Mouse (Mus musculus) liver, adult (tissue): ENCODE results near the gene Ror2.

Experiments used
- GATA4 ChIP-seq: IDR thresholded peaks from 2 replicates; pipeline ENCODE4 v1.6.1; 2014; ENCODE audit warnings: mild to moderate bottlenecking, low read length; ENCODE audit not compliant: insufficient replicate concordance

The Ror2 gene

DNA sequence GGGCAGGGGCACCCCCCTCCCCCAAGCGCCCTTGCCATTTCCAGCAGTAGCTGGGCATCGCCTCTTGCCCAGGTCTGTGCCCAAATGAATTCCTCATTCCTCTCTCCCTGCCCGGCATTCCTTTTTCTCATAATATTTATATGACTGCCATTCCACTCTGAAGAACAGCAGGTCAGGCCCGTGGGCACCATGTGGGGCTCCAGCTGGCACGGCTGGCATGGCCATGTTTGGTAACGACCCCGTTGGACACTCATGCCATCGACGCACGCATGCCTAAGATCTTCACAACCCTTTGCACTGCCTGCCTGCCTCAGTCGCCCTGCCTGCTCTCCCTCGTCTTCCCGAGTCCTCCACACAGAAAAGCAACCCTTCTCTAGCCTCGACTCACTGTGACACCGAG, 129.0 kb downstream of the Ror2 start:
- TF ChIP-seq GATA4, result no peak

DNA sequence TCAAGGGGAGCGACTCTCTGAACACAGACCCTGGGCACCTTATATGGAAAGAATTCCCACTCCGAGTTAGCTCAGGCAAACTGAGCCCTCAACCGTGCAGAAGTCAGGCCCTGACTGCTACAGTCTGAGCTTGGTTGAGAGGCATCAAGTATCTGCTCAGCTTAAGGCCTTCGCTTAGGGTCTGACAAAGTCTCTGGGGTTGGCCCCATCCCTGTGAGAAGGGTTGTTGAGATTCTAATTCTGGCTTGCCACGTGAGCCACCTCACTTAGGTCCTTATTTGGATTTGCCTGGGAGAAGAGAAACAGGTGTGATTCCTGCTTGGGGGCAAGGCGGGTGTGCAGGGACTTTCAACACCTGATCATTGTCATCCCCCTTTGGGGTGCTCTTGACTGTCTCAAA, 129.6 kb downstream of the Ror2 start:
- no peak for TF ChIP-seq GATA4

DNA sequence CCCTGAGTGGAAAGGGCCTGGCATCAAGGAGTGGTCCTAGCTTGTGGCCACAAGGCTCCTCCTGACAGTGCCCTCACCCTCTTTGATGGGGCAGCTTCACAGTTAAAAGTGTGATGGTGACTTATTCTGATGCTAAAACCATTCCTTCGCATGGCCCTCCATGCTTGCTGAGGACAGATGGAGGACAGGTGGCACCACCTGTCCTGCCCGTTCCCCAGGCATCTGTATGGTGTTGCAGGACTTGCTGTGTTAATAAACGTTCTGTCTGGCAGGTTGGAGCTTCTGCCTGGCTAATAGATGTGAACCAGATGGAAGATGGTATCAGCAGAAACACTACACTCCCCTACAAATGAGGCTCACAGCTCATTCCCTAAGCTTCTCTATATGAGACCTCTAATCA, 140.4 kb downstream of the Ror2 start:
- no peak for TF ChIP-seq GATA4

DNA sequence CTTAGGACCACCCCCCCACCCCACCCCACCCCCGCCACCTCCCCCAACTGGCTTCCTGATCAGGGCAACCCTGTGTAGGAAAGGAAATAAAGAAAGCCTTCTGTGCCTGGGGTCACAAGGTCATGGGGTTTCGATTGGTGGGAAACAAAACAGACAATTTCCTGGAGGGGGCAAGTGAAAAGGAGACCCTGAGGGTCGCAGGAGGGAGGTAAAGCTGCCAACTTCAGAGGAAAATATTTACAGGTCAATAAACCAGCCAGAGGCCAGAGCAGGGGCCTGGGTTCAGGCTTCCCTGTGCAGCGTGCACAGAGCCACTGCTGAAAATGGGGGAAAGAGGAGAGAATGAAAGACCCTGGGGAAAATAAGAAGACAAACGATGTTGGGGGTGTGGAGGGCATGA, 142.8 kb downstream of the Ror2 start:
- no peak for TF ChIP-seq GATA4

DNA sequence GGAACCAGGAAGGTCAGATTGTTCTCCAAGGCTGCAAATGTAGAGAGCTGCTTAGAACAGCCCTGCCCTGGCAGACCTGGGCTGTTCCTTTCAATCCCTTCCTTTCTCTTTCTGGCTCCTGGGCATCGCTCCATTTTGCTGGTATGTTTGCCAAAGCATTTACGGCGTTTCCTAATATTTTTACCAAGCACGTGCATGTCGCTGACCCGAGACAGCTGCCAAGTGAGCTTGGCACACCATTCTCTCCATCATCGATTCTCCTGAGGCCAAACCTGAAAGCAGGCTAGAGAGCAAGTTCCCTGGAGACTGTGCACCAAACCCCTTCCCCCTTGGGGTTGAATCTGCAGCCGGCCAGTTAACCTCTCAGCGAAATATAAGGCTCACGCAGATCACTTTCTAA, 143.7 kb downstream of the Ror2 start:
- TF ChIP-seq GATA4, result no peak

DNA sequence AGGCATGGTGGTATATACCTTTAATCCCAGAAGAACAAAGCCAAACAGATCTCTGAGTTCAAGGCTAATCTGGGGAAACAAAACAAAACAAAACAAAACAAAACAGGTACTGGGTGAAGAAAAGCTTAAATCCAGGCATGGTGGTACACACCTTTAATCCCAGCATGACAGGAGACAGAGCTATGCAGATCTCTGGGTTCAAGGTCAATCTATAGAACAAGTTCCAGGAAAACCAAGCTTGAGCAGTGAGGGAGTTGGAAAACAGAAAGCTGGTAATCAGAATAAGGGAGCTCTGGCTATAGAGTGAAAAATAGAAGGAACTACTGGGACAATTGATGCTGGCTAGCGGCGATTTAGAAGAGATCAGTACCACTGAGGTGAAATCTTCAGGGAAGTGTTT, 145.6 kb downstream of the Ror2 start:
- TF ChIP-seq GATA4, result no peak

DNA sequence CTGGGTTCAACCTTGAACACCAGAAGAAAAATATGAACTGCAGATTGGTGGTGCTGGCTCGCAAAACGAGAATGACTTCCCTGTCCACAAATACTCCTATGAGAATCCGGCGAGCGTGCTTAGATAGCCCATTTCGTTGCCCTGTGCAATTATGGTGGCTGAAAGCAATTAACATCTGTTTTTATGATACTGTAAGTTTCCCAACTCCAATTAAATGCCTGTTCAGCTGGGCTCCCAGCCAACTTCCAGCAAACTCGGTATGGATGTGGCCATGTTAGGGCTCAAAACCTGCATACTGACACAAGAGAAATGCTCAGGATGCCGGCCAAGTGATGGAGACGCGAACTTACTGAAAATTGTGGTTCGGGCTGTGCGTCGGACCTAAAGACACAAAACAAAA, 155.4 kb downstream of the Ror2 start:
- no peak for TF ChIP-seq GATA4

DNA sequence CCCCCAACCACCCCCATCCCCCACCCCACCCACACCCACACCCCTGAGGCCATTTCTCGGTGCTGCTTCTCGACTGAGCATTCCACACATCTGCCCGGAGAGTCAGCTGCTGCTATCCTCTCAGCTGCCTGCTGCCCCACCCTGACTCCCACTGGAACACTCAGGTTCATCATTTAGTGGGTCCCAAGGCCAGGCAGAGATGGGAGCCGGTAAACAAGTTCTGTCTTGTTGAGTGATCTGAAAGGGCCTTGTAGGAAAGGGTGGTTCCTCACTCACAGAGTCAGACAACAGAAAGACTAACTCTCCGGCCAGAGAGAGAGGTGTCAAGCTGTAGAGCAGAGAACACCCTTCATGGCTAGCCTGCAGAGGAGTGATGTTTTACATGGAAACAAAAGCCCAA, 155.9 kb downstream of the Ror2 start:
- no peak for TF ChIP-seq GATA4

DNA sequence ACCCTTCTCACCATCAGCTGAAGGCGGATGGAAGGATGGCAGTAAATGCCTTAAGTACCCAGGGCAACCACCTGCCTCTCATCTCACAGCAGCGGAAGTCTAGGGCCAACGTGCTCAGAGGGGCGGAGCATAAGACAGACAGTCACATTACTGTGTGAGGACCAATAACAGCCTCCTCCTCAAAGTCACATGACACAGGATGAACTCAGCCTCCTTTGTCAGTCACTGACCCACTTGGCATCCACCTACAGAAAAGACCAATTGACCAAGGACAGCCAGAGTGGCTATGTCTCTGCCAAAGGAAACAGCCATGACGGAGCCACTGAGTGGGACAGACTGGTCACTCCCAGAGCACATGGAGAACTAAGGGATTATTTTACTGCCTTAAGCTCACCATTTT, 160.3 kb downstream of the Ror2 start:
- no peak for TF ChIP-seq GATA4

DNA sequence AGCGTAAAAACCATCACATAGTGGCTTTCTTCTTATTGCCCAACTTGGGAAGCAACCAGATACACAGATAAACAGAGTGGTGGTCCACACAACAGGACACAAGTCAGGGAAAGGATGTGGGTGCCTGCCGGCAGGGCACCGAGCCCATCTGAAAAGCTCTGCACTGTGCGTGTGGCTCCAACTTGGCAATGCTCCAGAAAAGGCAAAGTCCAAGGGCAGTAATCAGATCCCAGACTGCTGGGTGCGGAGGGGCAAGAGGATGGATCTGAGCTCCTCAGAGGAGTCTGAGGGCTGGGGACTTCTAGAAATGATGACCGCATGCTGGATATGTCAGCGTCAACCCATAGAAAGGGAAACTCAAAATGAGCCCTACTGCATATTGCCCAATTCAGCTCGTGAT, 163.8 kb downstream of the Ror2 start:
- TF ChIP-seq GATA4, result no peak

DNA sequence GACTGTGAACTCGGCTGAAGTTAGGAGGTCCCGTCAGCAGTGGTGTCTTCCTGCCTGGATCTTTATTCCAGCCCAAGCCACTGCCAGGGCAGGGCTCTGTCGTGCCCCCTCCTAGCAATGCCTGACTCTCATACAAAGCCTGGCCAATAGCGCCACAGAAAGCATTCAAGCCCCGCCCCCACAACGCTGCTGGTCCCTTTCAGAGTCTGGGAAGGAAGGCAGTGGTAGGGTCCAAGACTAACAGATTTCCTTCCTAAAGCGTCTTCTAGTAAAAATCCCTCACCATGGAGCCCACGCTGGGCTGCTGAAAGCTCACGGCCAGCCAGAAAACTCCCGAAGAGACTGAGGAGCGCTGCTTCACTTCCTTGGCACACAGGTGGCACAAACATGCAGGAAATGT, 165.0 kb downstream of the Ror2 start:
- no peak for TF ChIP-seq GATA4

DNA sequence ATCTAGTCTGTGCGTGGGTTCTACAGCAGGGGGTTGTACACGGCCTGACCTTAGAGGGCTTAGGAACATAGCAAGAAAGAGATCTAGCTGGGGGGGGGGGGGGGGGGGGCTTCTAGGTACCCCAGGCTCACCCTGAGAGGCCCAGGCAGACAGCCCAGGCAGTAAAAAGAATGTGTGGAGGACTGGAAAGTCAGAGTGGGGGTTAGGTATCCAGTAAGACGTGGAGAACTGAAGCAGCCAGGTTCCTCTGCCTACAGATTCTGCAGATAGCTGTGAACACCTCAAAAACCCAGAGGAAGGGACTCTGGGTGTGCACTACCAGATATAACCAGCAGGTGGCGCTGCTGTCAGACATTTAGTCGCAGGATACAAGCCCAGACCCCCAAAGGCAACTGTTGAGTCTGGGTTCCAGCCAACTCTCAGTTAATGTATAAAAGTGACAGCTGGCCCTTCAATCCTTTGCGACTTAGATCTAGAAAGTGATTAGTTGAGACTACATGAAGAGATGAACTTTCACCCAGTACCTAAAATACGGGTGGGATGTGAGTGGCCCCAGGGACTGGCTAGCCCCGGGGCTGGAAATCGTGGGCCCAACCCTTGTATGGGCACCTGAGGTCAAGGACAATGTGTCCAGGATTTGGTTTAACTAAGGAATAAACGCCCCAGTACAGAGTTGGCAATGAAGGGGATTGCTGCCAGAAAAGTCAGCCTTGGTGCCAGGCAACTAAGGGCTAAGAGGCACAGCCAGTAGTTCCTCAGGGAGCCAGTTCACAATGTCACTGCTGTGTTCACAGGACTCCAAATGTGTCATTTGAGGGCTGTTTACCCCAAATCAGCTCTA, 166.1 kb downstream of the Ror2 start:
- TF ChIP-seq GATA4, result no peak

DNA sequence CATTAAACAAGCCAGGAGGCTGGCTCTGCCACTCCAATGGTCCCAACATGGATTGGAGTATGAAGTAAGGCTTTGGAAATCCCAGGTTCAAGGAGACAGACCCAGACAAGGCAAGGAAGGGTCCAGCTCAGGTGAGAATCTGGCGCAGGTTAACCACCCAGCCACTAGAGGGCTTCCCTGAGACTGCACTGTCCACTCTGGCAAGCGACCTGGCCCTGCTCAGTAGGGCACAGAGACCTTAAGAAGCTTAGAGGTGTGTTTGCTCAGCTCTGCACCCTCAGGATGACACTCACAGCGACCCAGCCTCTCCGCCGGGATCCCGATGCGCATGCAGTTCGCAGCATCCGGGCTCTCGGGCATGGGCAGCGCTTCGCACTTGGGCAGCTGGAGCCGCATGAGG, 167.5 kb downstream of the Ror2 start:
- TF ChIP-seq GATA4, result no peak

DNA sequence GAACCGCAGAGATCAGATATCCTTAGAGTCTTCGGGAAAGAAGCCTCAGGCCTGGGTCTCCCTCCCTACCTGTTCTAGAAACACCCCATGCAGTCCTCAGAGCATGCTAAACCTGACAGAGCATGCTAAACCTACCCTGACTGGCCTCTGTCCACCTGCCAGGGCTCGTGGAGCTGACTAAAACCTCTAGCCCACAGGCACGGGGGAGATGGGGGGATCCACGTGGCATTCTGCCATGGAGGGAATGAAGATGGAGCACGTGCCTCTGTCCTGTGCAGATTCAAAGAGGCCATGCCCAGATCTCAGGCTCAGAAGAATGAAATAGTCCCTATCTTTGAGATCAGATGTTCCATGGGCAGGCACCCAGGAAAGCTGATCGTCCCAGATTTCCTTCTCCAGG, 168.0 kb downstream of the Ror2 start:
- TF ChIP-seq GATA4, result no peak

DNA sequence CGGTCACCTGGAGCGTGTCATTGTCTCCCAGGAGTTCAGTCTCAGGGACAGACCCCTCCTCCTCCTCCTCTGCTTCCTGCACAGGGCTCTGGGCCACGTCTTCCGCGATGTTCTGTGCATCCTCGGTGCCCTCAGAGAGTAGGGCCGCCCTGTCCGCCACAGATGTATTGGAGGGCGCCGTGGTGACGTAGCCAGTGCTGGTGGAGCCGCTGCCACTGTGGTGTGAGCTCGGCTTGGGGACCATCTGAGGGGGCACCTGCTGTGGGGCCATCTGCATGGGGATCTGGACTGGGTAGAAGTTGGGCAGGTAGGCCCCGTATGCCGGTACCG, 175.7 kb downstream of the Ror2 start:
- no peak for TF ChIP-seq GATA4

DNA sequence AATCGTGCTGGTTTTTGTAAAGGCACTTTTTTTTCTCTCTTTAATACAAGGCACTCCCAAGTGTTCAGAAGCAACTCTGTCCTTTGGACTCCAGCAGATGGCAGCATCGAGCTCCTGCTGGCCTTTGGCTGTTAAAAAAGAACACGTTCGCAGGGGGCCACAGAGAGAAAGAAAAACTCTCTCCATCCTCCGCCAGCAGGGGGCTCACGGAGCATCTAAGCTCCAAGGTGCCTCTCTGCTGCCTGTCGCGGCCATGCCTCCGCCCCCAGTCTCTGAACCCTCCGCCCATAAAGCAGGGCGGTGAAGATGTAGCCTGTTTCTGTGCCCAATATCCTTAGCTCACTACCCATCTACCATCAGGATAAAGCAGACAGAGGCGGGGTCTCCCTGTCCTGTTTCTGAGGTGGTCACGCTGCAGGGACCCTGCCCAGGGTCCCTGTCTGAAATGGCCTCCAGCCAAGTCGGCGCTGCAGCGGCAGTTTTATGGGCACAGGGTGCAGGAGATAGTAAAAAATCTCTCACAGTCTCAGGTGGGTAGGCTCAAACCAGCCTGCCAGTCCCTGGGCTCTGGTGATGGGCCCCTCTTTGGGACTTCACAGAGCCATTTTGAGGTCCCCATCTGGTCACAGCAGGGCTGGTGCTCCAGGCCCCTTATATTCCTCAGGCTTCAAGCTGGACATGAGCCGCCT, 176.2 kb downstream of the Ror2 start:
- TF ChIP-seq GATA4, result no peak

DNA sequence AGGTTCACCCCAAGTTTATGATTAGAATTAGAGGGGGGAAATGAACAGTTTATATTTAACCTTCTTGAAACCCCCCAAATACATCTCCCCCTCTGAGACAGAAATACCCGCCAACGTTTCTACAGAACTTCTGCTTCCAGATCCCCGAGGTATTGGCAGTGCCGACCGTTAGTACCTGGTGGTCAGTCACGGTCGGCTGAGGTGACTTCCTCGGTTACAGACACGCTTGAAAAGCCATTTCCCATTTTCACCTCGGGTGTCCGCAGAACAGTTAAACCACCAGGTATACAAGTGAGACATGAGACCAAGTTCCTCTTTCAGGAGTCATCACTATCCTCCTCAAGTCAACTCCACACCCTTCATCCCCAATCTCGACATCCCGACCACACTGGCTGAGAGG, 179.2 kb downstream of the Ror2 start:
- no peak for TF ChIP-seq GATA4
